Mouse (Mus musculus): ENCODE results near the gene Ttc17.
"Not testable (repeated sequence)": the region's sequence is repeated elsewhere in the genome, so short reads cannot be mapped to it uniquely, and the experiment has no call there.

The Ttc17 gene

DNA sequence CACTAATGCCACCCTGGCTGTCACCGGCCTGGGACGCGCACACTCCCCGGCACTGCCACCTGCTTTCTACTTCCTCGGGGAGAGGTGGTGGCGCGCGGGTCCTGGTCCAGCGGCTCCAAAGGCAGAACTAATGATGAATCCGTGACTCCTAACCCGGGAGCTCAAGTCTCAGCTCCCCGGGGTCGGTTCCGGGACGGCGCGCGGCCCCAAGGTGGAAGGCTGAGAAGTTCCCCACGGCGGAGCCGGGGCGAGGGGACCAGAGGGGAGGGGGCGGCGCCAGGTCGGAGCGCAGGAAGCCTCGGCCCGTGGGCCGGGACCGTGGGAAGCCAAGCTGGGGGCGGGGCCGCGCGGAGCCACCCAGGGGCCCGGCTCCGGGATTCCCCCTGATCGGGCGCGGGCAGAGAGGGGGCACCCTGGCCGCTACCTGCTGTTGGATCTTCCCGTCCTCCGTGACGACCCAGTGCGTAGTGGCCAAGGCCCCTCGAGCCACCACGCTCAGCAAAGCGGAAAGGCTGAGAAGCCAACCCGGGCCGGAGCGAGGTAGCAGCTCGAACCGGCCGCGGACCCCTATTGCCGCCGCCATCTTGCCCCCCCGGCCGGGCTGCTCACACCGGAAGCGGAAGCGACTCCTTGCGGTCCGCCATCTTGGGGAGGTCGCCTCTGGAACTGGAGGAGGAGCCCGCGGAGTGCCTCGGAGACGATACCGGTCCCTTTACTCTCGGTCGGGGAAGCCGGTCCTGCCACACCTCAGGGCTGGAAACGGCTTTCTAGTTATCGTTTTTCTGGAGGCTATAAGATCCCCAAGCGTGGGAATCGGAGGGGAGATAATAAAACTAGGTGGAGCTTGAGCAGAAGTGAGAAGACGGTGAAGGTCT lies at the start of gene Ttc17:
Gene Ttc17, minus strand, starts transcription at position 607 of the 875 bp plus-strand sequence.
- peak; percentile 85 to 90 for DNase-seq (ENCODE audit: low spot score in 2 of 2)

DNA sequence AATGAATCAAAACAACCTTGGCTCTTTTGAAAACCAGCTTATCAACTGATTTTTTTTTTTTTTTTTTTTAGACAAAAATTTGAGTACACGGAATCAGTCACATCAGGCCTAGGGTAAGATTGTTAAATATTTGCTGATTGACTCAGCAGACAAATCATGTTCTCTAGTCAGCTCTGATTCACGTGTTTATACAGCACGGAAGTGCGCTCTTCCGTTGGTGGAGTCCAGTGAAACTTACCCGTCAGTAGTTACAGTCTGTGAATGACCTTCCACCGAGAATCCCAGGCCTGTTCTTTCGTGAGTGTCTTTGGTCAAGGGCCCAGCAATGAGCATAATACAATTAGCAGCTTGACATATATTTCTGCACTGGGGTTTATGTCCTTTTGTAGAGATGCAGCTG lies 43.2 kb upstream of the Ttc17 start:
- no peak for DNase-seq (ENCODE audit: low spot score in 2 of 2)

DNA sequence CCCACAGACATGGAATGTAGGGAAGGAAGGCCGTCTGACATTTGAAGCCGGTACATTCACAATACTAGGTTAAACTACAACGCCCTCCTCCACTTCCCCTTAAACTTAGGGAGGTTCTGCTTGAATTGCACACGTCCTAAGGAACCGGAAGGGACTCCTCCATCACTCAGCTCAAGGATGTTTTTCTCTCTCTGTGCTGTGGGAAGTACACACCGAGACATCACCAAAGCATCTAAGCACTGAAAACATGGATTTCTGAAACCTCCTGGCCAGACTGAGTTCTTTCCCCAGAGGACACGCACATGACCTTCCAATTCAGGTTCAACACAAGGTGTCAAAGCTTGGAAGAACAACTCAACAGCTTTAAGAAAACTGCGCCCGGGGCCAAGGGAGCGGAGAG lies 30.5 kb upstream of the Ttc17 start:
- DNase-seq (ENCODE audit: low spot score in 2 of 2) = peak in 1 of 2 experiments; percentile 5

DNA sequence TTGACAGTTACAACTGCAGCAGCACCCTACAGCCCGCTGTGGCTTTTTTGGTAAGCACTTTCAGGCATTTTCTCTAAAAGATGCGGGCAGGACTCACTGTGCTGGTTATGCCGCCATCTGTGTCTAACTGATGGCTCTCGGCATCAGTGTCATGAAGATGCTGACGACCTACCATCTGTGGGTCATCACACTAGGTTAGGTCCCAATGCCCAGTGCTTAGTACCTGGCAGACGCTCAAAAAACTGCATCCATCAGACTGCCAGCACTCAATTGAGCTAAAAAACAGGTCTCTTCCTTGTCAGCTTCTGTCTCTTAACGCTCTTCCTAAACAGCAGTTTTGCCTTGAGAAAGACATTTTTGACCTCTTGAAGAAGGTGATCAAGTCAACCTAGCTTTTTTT lies 29.0 kb upstream of the Ttc17 start:
- DNase-seq (ENCODE audit: low spot score in 2 of 2) = peak in 1 of 2 experiments; percentile 1

DNA sequence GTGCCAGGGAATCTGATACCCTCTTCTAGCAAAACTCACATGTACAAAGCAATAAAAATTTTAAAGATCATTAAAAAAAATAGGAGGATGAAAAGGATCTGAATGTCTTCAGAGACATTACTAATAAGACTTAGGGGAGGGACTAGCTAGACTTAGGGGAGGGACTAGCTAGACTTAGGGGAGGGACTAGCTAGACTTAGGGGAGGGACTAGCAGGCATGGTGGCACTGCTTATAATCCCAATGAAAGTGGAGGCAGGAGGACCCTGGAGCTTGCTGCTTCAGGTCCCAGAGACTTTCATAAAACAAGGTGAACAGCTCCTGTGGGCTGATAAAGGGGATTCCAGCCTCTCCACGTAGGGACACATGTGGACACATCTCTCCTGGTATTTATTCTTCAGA lies 28.3 kb upstream of the Ttc17 start:
- DNase-seq (ENCODE audit: low spot score in 2 of 2) = peak in 1 of 2 experiments; percentile 1

DNA sequence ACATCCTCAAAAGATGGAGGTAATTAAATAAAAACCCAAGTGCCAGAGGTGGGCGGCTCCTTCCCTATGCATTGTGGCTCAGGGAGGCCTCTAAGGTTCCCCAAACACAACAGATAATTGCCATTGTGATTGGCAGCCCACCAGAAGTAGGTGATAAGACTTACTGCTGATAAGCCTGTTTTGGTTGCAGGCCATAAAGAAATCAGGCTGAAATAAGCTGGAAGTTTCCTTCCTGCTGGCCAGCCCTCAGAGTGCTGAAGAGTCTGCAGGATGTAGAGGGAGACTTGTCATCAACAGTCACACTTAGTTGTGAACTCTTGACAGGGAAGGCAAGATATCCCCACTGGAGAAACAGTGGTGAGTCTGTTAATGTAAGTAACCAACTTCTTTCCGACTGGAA lies 25.7 kb upstream of the Ttc17 start:
- DNase-seq (ENCODE audit: low spot score in 2 of 2) = no peak

DNA sequence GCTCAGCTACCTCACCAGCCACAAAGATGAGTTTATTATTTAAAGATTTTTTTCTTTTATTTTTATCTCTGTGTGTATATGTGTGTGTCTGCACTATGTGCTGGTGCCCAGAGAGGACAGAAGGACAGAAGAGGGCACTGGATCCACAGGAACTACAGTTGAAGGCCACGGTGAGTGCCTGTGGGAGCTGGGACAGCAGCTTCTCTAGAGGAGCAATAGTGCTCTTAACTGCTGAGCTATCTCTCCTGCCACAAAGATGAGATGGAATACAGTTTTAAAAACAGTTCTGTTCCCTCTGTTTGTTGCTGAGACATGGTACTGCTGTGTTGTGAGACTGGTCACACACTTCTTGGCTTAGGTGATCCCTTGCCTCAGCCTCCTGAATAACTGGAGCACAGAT lies 22.0 kb upstream of the Ttc17 start:
- DNase-seq (ENCODE audit: low spot score in 2 of 2) = no peak

DNA sequence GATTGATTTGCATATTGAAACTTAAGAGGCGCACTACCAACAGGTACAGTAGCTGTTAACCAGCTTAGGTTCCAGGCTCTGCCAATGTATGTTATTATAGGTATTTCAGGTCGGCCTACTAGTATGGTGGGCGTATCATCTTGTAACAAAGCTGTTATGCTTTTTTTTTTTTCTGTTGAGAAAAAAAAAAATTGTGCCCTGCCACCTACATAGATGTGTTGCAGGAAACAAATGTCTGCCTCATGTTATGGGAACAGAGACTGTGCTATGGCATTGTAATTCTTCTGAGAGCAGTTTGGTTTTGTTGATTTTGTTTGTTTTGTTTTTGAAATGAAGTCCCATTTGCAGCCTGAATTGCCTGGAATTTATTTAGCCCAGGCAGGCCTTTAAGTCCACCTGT lies 952 bp upstream of the Ttc17 start:
- DNase-seq (ENCODE audit: low spot score in 2 of 2) = no peak

DNA sequence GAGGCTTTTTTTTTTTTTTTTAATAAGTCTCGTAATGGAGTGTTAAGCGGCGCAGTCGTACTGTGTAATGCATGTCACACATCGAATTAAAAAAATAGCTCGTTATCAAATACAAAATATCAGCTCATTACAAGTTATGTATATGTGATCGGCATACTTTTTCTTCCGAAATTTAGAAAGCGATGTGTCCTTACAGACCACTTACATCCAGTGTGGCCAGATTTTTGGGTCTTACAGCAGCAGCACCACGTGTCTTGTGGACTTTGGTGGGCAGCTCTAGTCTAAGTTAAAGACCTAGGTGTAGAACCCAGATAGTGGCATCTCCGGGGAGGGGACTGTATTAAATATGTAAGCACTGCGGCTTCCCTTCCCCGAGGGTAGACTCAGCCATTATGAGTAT lies 532 bp upstream of the Ttc17 start:
- DNase-seq (ENCODE audit: low spot score in 2 of 2) = peak; percentile 5 to 11

DNA sequence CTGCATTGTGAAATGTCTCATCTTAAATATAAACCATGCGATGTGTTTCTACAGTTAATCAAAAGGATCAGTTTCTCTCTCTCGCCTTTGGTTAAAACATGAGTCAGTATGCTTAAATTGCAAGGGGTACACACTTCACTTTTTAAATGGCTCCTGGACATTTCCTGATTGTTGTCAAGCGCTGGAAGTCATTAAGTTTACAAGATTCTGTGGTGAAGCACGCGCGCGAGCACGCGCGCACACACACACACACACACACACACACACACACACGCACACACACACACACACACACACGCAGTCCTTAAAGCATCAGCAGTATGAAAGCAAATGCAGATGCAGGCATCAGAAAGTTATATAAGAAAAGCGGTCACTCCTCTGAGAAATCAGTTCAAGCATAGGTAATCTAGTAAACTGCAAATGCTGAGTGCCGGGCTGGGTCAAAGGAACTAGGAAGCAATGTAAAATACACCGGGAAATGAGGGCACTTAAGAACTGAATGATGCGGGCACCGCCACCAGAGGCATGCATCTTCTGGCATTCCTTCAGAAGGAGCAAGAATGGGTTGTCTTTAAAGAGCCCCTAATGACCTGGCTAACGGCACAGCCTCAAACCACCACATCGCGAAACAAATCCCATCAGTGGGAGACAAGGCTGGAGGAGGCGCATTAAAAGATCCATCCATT lies 949 bp downstream of the Ttc17 start:
- DNase-seq (ENCODE audit: low spot score in 2 of 2) = no peak

DNA sequence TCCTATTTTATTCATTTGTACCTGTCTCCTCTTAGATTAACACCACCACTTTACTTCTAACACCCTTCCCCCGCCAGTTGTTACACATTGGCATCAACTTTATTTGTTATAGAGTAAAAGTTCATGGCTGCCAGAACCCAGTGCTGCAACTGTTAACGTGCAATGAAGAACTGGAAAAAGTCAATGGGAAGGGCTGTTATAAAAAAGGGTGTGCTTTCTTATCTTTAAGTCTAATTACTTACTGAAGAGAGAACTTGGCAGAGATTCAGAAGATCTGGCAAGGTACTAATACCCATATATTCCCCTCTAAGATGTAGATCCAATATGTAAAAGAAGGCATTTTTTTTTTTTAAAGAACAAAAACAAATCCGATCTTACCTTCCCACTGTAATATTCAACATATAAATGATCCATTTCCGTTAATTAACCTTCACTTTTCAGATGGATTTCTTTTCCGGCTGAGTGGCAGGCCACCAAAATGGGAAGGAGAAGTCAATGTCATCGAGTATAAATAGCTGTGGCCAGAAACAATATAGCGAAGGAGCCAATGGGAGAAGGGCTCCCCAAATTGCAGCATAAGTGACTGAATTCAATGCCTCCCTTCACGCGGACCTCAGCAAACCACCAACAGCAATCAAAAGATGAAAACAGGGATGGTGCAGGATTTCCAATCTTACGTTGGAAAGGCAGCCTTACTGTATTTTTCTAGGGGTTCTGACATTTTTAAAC lies 1.8 kb downstream of the Ttc17 start:
- no peak for DNase-seq (ENCODE audit: low spot score in 2 of 2)

DNA sequence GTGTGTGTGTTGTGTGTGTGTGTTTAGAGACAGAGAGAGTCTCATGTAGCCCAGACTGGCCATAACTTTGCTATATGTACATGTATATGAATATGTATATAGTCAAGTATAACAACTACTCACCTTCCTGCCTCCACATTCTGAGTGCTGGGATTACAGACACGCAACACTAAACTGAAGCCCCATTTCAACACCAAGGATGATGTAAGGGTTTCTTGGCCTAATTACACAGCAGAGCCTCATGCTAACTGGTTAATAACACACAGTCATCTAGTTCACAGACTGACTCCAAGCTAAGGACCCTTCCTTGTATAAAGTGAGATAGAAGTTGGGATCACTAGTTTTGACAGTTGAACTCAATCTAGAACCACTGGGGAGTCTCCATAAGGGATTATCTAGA lies 3.9 kb downstream of the Ttc17 start:
- DNase-seq (ENCODE audit: low spot score in 2 of 2) = no peak

DNA sequence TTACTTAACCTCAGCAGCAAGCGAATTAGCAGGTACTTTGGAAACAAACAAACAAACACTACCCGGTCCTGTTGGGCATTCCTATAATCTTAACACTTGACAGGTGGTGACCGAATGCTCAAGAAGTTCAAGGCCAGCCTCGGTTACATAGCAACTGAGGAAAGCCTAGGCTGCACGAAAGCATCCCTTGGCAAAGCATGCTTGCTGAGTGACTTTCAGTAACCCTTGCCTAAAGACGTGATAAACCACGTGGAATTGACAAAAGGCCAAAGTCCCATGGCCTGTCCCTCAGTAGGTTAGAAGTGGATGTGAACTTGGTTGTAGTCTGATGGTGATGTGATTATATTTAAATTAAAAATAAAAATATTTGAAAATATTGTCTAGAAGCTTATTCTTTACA lies 4.4 kb downstream of the Ttc17 start:
- no peak for DNase-seq (ENCODE audit: low spot score in 2 of 2)

DNA sequence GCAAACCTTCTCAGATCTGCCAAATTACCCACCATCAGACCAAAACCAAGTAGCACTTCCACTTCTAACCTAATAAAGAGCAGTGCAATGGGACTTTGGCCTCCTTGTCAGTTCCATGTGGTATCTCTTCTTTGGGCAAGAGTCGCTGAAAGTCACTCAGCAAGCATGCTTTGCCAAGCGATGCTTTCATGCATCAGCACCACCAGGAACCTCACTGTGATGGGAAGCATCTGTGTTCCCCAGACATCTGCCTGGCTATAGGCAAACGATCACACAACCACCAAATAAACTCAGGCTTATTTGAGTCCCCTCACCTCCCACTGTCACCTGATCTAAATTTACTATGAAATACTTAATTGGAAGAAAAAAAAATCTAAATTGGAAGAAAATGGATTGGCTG lies 5.5 kb downstream of the Ttc17 start:
- DNase-seq (ENCODE audit: low spot score in 2 of 2) = no peak

DNA sequence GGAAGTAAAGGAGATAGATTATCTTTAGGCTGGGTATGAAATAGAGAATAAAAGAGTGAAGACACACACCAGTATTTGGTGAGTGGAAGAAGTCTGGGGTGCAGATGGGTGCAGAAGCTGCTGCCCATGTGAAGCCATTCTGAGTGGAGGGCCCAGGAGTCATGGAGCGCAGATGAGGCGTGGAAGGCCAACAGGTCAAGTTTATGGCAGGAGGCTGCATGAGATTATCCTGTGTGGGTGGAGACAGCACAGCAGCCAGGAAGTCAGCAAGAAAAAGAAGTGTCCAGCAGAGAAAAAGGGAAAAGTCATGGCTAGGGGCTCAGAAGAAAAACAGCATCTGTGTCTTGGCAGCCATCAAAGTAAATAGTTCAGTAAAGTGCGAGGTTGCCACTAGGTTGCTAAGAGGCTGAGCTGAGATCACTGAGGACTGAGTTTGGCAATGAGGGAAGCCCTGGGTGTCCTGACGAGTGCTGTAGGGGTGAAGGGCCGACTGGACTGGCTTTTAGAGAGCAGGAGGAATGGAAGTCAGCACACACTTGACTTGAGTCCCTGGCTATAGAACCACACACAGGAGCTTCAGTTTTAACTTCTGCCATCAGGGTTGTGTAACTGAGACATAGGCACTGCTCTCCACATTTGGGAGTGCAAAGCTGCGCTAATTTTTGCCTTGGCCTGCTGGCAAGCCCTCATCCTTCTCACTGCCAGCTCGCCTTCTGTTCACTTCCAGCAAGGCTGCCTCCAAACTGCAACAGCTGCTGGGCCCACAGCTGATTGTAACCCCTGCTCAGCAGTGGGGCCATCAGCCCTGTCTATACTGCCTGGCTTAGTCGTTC lies 8.1 kb downstream of the Ttc17 start:
- DNase-seq (ENCODE audit: low spot score in 2 of 2) = no peak

DNA sequence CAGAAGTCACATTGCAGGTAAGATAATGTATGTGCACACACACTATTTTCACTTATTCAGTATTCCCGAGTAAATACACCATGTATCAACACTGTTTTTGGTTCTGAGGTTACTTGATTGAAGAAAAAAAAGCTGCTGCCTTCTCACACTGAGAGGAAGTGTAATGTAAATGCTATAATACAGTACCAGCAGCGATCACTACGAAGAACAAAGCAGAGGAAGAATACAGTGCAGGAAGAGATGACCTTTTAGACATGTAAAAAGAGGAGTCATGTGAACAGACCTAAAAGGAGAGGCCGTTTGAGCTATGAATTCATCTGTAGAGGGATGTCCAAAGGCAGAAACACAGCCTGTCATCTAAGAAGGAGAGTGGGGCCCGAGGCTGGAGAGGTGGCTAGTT lies 9.0 kb downstream of the Ttc17 start:
- no peak for DNase-seq (ENCODE audit: low spot score in 2 of 2)

DNA sequence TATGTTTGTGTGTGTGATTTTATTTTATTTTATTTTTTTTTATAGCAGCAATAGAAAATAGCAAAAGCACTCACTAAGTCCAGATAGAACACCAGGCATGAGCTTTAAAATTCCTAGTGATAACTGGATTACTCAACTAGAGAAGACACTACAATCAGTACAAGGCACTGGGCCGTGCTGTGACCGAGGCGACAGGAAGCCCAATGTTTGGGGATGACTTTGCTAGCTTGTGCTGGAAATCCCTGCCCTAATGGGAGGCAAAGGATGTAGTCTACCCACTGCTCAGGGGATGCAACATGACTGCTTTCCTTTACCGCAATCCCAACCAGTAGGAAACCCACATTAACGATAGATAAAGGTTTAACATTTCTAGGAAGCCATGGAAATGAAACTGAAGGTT lies 10.2 kb downstream of the Ttc17 start:
- no peak for DNase-seq (ENCODE audit: low spot score in 2 of 2)

DNA sequence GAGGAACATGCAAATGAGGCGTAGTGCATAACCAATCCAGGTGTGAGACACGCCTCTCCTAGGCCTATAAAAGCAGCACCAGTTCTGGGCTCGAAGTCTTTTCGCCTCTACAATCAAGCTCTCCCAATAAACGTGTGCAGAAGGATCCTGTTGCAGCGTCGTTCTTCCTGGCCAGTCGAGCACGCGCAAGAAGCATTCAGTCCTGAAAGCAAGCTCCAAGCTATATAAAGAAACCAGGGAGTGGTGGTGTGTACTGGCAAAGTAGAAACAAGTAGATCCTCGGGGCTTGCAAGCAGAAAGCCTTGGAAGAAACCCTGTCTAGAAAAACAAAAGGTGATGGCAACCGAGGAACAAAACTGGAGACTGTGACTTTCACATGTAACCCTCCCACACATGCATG lies 15.4 kb downstream of the Ttc17 start:
- DNase-seq (ENCODE audit: low spot score in 2 of 2) = not testable (repeated sequence)

DNA sequence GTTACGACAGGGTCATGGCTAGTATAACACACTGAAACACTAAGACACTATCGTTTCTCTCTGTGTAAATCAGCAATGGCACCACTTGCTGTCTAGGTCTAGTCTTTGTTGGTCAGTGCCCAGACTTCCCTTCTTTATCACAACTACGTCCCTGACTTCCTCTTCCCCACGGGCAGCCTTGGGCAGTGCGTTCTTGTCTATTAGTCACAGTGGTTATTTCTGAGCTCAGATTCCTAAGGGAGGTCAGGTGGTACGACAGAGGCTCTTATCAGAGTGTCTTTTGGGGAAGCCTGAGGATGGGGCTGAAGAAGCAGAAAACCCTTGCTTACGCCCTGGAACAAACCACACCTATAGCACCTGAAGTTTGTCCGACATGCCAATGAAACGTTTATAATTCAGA lies 17.5 kb downstream of the Ttc17 start:
- DNase-seq (ENCODE audit: low spot score in 2 of 2) = no peak

DNA sequence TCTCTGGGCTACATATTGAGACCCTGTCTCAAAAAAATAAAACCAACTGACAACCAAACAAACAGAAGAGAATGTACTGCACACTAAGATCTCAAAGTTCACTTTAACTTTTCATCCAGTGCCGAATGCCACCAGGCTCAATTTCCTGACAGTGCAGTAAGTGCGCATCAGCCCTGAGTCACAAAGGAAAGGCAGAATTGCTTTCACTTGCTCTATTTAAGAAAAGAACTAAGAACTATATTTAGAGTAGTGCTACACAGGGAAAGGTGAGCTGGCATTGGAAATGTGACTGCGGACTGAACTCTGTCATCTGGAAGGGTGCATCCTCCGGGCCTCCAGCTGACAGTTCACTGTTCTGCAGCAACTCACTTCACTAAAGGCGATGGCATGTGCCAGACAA lies 18.6 kb downstream of the Ttc17 start:
- no peak for DNase-seq (ENCODE audit: low spot score in 2 of 2)

DNA sequence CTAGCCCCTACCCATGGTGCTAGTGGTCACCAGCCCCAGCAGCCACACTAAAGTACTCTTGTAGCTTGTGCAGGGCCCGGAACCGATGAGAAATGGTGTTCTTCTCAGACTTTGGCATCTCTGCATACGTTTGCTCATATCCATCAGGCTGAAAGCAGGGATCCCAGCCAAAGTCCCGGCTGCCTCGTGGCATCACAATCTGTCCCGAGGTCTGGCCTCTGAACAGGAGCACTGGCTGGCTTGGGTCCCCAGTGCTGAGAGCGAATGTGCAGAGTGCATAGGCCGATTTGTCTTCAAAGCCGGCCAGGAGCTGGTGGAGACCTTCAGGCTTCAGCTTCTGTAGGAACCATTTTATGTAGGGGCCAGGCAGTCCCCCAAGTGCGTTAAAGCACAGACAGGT lies 22.0 kb downstream of the Ttc17 start:
- DNase-seq (ENCODE audit: low spot score in 2 of 2) = not testable (repeated sequence)
